Mouse (Mus musculus) T-cell, adult 2 months (primary cell): ENCODE data around the gene Lst1.

Experiments used
- DNase-seq: peaks from one replicate; pipeline ENCODE4 v3.0.0; 2022; ENCODE audit warnings: low spot score

Lst1 gene

DNA sequence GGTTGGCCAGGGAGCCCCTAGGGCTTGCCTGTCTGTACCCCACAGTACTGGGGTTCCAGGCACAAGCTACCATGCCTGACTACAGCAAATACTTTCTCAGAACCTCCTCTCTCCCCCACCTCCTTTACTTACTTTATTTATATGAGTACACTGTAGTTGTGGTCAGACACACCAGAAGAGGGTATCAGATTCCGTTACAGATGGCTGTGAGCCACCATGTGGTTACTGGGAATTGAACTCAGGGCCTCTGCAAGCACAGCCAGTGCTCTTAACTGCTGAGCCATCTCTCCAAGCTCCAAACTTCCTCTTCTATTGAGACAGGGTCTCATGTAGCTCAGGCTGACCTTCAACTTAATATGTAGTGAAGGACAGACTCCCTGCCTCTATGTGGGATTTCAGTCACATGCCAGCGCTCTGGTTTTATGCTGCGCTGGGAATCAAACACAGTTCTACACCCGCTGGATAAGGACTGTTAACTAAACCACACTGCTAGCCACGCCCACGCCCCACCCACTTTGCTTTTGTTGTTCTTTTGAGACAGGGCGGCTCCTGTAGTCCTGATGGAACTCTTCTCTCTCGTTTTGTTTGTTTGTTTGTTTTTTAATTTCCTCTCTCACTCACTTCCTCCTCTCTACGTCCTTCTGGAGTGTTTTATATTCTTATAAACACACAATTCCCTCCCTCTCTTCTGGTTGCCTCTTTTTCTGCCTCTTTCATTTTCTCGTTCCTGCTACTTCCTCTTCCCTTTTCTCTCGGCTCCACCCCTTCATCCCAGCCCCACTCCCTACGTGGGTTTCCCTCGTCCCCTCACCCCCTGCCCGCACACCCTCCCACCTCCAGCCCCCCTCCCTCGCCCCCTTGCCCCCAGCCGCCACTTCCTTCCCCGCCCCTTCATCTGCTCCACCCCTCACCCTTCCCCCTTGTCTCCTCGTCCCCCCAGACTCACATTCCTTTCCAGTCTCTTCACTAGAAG is 2.3 kb downstream of the Lst1 start:
- DNase-seq, result peak; percentile 81

DNA sequence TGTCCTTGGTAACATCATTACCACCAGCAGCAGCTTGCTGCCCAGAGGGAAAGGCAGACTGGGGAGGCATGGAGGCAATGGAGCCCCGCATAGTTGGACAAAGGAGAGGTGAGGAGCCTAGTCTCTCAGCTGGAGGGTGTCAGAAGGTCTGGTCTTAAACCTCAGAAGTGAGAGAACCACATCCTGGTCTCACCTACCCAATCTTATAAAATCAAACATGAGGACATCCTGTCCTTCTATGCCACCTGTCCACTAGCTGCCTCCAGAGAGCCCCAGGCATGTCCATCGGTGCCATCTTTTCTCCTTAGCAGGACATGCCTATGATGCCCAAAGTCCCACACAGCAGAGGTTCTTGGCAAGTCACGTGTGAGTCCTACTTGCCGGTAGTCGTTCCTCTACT is 8.1 kb downstream of the Lst1 start:
- DNase-seq, result peak; percentile 33

DNA sequence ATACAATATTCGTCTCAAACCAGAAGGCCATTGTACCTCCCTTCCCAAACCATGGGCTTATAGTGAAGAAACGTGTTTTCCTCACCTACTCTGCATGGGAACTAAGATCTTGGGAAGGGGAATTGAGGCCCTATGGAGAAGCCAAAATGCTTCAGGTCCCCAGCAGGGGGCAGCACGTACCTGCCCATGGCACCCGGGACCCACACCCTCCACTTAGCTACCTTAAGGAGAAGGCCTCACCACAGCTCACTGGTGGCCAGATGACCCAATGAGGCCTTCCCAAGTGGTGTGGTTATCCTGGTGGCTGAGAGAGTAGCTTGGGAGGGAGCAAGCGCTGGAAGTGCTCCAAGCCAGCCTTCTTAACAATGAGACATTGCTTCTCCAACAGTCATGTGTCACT is 9.7 kb downstream of the Lst1 start:
- peak; percentile 76 for DNase-seq

DNA sequence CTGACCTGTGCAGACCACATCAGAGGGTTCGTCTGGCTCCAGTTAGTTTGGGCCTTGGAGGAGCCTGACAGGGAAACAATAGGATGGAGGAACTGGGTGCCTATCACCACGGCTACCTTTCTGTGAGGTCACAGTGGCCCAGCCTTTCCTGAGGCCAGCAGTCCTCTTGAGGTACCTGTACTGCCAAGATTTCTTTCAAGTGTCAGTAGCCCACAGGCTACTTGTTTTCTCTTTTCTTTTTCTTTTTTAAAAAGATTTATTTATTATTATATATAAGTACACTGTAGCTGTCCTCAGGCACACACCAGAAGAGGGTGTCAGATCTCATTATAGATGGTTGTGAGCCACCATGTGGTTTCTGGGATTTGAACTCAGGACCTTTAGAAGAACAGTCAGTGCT is 12.3 kb downstream of the Lst1 start, which contains the start of gene Aif1:
Aif1 (minus strand) TSS at position 101 of the 400 bp plus-strand sequence.
- no peak for DNase-seq

DNA sequence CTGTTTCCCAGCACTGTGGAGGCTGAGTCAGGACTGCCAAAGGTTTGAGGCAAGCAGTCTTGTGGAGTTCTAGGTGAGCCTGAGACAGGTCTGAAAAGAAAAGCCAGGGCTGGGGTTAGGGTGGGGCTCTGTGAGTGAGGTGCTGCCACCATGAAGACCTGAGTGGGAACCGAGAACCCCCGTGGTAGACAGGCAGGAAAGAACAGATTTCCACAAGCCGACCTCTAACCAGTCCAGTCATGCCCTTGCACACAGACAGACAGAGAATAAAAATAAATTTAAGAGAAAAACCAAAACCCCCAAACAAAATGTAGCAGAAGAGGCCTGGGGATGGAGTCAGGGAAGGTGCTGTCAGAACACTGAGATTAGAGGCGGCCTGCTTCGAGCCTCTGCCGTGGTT is 12.9 kb downstream of the Lst1 start:
- DNase-seq, result no peak

DNA sequence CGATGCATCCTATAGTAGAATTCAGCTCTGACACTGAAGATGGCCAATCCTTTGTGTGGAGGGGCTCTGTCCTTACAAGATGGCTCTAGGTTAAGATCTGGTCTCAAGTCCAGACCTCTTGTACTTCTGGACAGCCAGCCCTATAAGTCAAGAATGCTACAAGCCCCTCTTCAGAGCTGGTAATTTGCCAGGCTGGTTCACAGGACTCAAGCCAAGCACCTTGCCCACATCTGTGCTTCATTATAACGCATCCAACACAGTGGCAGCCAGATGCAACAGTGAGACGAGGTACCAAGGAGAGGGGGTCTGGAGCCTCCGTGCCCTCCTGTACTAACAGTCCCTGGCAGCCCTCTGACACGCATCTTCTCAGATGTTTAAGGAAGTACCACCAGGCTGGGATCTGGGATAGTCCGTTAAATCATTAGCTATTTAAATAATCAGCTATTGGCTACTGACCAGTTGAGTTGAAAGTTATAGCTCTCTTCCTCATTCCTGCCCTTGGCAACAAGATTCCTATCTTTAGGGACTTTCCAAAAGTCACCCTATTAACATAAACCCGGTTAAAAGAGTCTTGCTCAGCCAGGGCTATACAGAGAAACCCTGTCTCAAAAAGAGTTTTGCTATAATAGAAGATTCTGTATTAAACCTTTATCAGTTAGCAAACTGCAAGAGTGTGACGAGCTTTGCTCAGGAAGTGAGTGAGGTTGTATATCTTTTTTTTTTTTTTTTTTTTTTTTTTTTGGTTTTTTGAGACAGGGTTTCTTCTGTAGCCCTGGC is 13.8 kb downstream of the Lst1 start:
- no peak for DNase-seq

DNA sequence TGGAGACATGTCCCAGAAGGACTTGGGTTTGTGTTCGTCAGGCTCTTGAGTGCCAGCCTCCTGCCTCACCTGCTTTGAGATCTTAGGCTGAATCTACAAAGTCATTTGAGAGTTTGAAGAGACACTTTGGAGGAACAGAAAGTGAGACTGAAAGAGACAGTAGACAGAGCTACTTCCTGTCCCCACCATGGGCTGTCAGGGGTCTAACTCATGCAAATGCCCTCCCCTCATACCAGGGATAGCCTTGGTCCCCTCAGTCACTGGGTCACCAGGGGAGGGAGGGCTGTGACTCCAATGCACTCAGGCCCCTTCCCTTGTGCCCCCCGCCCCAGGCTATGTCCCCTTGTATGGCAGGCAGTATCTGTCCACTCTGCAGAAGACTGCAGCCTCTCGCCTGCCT is 14.9 kb downstream of the Lst1 start:
- peak; percentile 47 for DNase-seq

DNA sequence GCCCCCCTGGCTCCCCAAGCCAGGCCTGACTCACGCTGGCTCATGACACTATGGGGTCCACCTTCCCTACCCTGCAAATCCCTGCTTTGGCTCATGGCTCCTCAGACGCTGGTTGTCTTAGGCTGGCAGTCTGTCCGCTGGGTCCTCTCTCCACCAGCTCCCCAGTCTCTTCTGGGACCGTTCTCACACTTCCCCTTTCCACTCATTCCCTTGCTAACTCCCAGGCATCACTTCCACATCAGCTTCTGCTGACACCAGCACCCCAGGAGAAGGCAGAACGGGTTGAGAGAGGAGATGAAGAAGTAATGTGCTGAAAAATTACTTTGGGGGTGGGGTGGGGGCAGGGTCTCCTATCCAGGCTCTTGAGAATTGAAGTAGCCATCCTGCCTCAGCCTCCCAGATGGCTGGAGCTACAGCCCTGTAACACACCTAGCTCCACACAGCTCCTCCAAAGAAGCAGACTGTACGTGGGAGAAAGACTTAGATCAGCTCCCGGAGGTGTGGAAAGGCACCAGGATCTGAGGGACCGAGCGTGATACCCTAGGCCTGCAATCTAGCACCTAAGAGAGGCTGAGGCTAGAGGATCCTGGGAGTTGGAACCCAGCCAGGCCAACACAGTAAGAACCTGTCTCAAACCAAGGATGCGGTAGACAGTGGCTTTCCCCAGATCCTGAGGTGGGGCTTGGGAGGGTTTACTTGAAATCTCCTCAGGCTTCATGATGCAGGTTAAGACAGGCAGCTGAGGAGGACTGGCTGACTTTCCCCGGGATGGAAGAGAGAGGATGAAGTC is 15.6 kb downstream of the Lst1 start:
- DNase-seq, result peak; percentile 66

DNA sequence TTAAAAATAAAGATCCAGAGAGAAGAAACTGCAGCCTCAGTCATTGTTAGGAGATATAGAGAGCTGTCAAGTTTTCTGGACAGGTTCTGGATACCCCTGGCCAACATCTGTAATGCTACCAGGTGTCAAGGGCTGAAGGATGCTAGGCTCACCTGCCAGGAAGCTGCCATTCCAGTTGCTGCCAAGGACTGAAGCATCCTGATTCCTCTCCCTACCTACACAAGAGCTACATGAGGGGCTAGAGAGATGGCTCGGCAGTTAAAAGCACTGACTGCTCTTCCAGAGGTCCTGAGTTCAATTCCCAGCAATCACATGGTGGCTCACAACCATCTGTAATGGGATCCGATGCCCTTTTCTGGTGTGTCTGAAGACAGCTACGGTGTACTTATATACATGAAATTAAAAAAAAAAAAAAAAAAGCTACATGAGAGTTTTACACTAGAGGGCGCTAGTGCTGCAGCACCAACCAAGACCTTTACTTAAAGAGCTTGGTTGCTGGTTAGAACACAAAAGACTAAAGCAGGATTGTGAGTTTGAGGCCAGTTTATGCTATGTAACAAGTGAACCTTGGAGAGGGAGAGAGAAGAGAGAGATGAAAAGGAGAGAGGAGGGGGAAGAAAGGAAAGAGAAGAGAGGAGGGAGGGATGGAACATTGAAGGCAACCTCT is 19.6 kb downstream of the Lst1 start:
- peak; percentile 54 for DNase-seq

DNA sequence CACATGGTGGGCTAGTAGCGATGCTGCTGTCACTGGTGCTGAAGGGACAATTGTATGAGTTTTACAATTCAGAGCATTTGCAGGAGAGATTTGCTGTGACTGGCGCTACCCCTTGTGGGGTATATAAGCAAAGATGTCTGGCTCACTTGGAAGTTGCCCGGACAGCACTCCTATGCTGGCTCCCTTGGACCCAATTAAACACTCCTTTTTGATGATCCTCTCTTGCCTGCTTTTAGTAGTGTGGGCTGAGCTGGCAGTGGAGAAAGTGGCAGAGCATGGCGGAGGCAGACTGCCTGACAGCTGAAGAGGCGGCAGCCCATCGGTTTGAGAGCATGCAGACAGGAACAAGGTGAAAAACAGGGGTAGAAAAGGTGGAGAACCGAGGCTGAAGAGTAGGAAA is 20.4 kb downstream of the Lst1 start:
- no peak for DNase-seq

DNA sequence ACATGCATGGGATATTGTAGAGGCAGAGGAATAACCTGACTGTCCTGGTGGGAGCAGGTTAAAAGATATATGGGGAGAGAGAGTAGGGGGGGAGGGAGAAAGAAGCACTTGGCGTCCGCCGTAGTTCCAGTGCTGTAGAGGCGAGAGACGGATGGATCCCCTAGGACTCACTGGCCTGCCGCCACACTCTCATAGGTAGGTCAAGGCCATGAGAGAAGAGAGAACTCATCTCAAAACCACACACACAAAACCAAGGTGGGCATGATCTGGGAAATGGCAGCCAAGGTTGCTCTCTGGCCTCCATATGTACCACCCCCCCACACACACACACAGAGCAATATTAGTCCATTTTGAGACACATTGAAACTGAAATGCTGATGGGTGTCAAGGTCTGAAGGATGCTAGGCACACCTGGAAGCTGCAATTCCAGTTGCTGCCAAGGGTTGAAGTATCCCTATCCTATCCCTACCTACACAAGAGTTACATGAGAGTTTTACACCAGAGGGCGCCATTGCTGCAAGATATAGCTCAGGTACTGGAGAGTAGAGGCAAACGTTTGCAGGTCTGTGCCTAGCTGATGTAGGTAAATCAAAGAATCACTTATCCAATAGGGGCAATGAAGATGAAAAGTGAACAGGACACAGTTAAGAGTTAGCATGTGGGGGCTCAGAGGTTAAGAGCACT is 21.7 kb downstream of the Lst1 start:
- DNase-seq, result peak; percentile 79

DNA sequence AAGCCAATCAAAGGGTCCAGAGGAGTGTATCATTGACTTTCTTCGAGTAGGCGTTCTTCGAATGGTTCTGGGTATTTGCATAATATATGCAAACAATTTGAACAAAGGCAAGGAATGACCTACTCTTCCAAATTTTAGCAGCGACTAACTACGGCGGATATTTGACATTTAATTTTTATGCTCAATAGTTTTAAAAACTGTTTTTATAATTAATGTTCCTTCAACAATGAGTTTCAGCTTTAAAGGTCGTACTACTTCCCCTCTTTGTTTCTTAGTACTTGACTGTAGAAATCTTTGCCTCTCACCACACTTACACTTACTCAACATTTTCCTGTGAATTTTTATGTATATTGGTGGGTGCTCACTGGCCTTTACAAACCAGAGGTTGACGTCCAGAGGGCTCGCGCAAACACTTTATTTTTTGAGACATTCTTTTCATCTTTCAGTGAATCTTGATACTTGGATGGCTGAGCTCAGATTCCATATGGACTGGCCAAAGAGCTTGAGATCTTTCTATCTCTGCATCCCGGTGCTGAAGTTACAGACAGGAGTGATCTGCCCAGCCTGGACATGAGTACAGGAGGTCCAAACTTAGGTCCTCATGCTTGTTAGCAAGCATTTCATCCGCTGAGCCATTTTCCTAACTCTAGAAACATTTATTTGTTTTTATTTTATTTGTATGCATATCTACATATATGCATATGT is 22.6 kb downstream of the Lst1 start:
- DNase-seq, result no peak

DNA sequence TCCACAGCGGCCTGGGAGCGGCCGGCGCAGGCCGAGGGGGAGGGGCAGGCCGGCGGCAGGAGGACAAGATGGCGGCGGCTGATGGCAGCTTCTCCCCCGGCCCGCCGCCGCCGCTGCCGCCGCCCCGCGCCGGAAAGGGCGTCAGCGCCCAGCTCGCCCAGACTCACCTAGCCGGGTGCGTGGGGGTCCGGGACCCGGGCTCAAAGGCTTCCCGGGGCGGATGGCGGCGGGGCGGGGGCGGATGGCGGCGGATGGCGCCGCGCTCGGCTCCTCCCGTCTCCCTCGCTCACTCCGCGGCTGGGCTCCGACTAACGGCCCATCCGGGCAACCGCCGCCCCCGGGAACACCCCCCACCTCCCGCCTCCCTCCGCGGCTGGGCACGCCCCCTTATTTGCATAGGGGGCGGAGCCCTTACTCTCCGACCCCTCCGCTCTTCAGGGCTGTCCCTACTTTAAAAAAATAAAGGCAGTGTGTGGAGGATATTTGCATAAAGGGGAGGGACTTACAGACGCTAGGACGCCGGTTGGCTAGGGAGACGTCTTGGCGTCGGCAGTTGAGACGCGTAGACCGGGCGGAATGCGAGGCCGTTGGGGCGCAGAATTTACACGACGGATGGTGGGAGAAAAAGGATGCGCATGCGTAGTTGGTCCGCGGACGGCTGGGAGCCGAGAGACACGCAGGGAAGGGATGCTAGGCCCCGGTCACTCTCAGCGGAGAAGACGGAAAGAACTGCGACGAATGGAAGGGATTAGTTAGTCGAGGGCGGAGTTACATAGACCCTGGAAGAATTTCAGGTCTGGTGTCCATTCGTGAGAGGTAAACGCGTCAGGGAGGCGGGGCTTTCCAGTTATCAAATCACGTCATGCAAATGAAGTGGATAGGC is 23.4 kb downstream of the Lst1 start, which contains the start of gene Prrc2a:
Prrc2a (minus strand) TSS at position 330 of the 883 bp plus-strand sequence.
- peak; percentile 97 for DNase-seq

DNA sequence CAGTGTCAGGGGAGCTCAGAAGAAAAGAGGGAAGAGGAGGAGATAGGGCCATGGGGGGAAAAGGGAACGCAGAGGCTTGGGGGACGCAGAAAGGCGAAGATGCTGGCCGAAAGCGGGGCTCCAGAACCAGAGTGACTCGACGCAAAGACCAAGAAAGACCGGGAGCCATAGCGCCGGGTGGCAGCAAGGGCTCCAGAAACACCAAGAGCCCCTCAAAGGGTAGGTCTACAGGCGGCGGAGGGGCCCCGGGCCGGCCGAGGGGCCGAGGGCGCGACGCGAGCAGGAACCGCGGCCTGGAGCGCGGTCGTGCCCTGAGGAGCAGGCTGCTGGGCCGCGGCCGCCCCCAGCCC is 24.0 kb downstream of the Lst1 start:
- DNase-seq, result no peak

DNA sequence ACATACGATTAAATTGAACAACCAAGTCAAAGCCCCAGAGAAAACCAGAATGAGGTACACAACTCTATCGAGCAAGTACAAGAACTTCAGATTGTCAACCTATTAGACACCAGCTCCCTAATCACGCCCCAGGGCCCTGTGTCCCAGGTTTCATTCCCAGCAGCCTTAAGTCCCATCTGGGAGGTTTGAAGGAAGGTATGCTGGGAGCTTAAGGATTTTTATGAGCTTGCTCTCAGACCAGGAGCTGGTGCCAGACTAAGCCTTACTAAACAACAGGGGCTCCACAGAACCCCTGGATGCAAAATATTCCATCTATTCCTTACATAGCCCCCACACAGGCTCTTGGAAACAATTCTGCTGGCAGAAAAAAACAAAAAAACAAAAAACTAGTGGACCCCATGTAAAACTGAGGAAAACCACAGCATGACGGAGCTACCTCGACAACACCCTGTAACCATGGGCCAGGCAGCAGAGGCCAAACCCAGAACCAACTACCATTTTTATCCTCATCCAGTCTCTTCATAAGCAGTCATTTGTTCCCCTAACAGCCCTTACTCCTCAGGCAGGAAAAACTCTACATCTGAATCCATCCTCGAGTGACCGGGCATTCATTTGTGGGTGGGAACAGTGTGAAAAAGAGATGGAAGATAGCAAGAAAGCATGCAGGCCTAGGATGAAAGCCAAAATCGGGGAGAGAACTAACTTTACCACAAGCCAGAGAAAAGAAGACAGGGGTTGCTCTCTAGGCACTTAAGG is 24.7 kb downstream of the Lst1 start:
- no peak for DNase-seq

DNA sequence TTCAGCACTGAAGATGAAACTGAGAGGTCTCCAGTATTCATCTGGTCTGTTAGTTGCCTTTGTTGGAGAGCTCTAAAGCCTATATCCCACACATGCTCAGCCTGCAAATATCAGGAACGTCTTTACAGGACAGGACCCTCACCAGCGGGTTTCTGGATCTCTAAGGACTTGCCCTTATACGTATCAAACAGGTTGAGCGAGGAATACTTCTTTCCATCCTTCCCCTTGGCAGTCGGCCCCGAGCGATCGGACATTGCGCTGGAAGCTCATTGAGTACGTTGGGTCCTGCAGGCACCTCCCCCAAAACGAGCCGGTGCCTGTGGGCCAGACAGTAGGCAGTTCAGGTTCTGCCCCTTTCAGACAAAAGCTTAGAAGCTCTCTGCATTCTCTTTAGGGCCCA is 25.5 kb downstream of the Lst1 start:
- no peak for DNase-seq

DNA sequence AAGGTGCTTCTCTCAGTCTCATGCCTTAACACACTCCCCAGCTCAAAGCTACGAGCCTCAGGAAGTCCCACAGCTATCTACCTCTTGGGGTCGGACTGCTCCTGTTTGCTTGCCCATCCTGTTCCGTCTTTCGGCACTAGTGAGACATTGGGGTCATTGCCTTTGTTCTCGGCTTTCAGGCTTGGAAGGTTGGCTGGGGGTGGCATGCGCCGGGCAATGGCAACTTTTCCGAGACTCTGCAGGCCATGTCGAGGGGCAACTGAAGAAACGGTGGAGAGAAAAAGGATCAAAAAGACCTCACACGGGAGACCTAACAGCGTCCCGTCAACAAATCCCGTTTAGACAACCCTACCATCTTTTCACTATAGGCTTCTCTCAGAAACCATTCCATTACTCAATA is 26.1 kb downstream of the Lst1 start:
- DNase-seq, result no peak

DNA sequence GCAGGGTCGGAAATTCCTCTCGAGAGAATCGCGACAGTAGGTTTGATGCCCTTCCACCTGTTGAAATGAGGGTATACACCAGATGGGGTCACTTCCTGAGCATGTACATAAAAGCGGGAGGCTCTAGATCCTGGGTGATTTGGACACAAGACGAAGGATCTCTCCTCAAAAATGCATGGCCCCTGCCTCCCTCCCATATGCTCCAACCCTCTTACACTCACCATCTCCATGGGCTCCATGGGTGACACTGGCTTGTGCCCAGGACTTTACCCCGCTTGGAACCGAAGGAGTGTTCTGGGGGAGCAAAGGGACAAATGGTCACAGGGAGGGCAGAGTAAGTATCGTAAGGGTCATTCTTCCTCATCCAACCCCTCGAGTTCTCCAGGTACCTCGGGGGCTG is 26.8 kb downstream of the Lst1 start:
- DNase-seq, result no peak

DNA sequence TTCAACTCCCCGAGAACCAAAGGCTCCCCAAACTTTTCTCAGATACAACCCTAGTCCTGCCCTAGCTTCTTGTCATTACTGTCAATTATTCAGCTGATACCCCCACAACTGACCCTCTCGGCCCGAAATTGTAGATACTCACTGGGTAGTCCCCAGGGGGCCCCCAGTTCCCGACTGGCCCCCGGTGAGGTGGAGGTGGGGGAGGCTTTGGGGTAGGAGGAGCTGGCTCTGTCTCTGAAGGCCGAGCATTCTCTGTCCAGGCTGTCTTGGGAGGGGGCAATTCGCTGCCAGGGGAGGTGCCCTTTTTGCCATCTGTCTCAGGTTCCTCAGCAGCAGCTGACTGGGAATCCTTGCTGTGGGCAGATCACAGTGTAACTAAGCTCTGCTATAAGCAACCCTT is 28.6 kb downstream of the Lst1 start:
- DNase-seq, result no peak
